Mouse (Mus musculus) C2C12 (cell line): ENCODE measurements around the gene Celf6. TPM values are rescaled to one million over a fixed set of nuclear protein-coding genes. Genes with fewer than 3 reads are reported as not detected.

Experiments used
- H3K27me3 ChIP-seq: one replicate; pipeline ENCODE4 v1.6.1; 2011; ENCODE audit not compliant: control insufficient read depth, insufficient read depth, insufficient read length
- H3K36me3 ChIP-seq: one replicate; pipeline ENCODE4 v1.6.1; 2011; ENCODE audit not compliant: control insufficient read depth, insufficient read depth
- H3K4me3 ChIP-seq: one replicate; pipeline ENCODE4 v1.5.1; 2011; ENCODE audit warnings: mild to moderate bottlenecking, control low read depth; ENCODE audit not compliant: poor library complexity, insufficient read depth, severe bottlenecking
- H3K79me2 ChIP-seq: one replicate; pipeline ENCODE4 v1.6.1; 2011; ENCODE audit not compliant: control insufficient read depth, insufficient read depth
- H3K79me3 ChIP-seq: one replicate; pipeline ENCODE4 v1.6.1; 2011; ENCODE audit warnings: low read depth, control low read depth
- H3ac ChIP-seq: one replicate; pipeline ENCODE3; 2011; ENCODE audit warnings: low read depth; ENCODE audit not compliant: control insufficient read depth, insufficient read length
- CEBPB ChIP-seq: IDR thresholded peaks from one replicate; pipeline ENCODE4 v1.6.1; 2011; ENCODE audit warnings: low read depth, mild to moderate bottlenecking, control low read depth, moderate library complexity
- CTCF ChIP-seq: IDR thresholded peaks from one replicate; pipeline ENCODE4 v1.5.1; 2011; ENCODE audit not compliant: control insufficient read depth, insufficient read depth, insufficient read length
- FOSL1 ChIP-seq: IDR thresholded peaks from one replicate; pipeline ENCODE4 v1.8.0; 2011; ENCODE audit warnings: mild to moderate bottlenecking, low read length; ENCODE audit not compliant: poor library complexity, insufficient read depth, severe bottlenecking
- MAX ChIP-seq: IDR thresholded peaks from one replicate; pipeline ENCODE4 v1.6.1; 2011; ENCODE audit warnings: mild to moderate bottlenecking, control low read depth
- MYOD1 ChIP-seq: IDR thresholded peaks from one replicate; pipeline ENCODE4 v1.6.1; 2011; ENCODE audit warnings: low read depth; ENCODE audit not compliant: control insufficient read depth, insufficient read length
- MYOG ChIP-seq: IDR thresholded peaks from one replicate; pipeline ENCODE4 v1.6.1; 2011; ENCODE audit not compliant: control insufficient read depth, insufficient read length; ENCODE audit errors: extremely low read depth
- USF1 ChIP-seq: IDR thresholded peaks from one replicate; pipeline ENCODE4 v1.6.1; 2011; ENCODE audit warnings: low read depth, mild to moderate bottlenecking, control low read depth, moderate library complexity
- polyA plus RNA-seq: library from polyadenylated mRNA; unstranded; fragments of >200 nt; fragmentation: generic; extraction: Trizol; gene quantifications from one replicate; pipeline ENCODE4 v1.2.1, GENCODE M21; 2012; ENCODE audit warnings: missing spikeins

Gene Celf6
- polyA plus RNA-seq, 1 experiment: 0.13 TPM

DNA sequence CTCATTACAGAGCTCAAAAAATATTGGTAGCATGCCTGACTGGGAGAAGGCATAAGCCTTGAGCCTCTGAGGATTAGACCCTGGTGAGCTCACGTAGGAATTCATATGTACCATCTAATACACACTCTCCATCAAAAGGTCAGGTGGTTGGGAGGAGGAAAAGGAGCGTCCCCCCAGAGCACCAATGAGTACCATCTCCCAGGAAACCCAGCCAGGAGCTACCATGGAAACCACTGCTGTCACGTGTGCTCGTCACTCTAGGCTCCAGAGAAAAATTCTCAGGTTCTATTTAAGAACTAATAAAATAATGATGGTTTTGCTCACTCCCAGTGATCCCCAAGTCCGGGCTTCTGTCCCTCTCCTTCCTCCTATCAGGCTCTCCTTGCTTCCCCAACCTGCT, 10.5 kb downstream of the Celf6 start:
- peaks cover 3% of the 10 kb centered on the region for H3K27me3 ChIP-seq
- H3K79me3 ChIP-seq: no peaks in the 10 kb centered on the region
- no peaks in the 10 kb centered on the region for H3K36me3 ChIP-seq
- H3ac ChIP-seq: no peak overlapping the region
- no peaks in the 10 kb centered on the region for H3K79me2 ChIP-seq
- H3K4me3 ChIP-seq: no peak overlapping the region
- TF ChIP-seq CEBPB: no peak
- no peak for TF ChIP-seq MYOG
- no peak for TF ChIP-seq MYOD1

DNA sequence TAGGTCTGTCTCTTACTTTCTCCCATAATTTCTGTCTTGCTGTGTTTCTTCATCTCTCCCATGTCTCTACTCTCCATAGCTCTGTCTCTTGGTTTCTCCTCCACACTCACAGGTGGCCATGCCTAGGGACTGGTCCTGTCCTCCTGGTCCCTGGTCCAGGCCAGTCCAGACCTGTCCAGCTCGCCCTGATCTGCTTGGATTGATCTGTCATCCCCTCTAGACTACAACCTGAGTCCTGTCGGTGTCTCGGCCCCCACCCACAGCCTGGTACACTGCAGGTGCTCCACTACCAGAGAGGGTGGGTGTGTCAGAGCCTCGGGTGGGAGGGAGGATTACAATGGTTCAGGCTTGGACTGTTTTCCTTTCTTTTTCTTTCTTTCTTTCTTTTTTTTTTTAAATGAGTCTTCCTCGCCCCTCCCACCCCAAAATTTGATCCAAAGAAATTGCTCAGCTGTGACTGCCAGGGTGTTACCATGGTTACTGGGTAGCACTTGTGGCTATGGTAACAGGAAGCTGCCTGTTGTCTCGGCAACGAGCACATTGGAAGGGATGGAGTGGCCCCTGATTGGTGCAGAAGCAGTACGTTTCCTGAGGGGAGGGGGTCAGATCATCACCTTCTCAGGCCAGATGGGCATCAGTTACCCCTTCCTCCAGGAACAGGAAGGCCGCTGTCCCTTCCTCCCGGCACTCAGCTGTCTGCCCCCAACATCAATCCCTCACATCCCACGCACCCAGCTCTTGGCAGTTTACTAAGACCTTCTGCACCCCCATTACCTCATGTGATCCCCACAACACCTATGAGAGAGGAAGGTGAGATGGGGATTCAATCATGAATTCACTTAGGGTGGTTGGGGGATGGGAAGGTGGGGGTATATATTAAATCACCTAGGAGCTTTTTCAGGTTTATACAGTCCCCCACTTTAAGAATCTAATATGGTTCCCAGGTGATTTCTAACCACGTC, 11.3 kb downstream of the Celf6 start:
- H3K79me2 ChIP-seq: no peaks in the 10 kb centered on the region
- H3K27me3 ChIP-seq: no peaks in the 10 kb centered on the region
- no peak overlapping the region for H3K4me3 ChIP-seq
- no peaks in the 10 kb centered on the region for H3K79me3 ChIP-seq
- H3ac ChIP-seq: no peak overlapping the region
- no peaks in the 10 kb centered on the region for H3K36me3 ChIP-seq
- no peak for TF ChIP-seq CTCF
- no peak for TF ChIP-seq FOSL1
- no peak for TF ChIP-seq CEBPB
- no peak for TF ChIP-seq USF1
- no peak for TF ChIP-seq MAX
- TF ChIP-seq MYOG: no peak
- no peak for TF ChIP-seq MYOD1

DNA sequence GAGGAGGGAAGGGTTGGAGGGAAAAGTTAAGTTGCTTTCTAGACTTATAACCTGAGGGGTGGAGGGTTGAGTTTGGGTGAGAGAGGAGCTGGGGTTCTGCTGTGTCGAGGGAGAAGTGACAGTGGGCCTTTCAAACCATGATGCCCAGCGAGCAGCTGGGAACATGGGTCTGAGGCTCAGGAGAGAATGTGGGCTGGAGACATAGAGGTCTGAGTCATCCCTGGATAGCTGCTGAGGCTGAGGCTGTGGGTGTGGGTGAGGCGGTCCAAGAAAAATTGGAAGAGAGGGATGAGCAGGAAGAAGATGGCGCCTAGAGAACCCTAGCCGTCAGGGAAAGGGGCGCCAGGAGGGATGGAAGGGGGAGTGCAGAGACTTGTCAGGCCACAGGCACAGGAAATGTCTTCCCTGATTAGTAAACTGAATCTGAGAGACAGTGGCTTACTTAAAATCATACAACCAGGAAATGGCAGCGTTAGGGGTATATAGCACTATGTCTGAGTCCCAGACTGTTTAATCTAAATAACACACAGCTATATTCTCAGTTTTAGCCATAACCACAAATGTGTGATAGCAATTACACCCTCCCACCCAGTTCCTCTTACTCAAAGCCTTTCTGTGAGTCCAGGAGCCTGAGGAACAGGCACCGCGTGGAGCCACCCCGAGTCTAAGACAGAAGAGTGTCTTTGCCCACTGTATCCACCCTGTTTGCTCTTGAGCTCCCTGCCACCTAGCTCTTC, 12.2 kb downstream of the Celf6 start:
- no peaks in the 10 kb centered on the region for H3K79me2 ChIP-seq
- no peaks in the 10 kb centered on the region for H3K27me3 ChIP-seq
- TF ChIP-seq MYOD1: peak; percentile 77
- no peak for TF ChIP-seq MYOG
- TF ChIP-seq USF1: no peak
- TF ChIP-seq CEBPB: no peak
- H3ac ChIP-seq: no peak overlapping the region
- H3K36me3 ChIP-seq: no peaks in the 10 kb centered on the region
- no peak overlapping the region for H3K4me3 ChIP-seq
- no peaks in the 10 kb centered on the region for H3K79me3 ChIP-seq

DNA sequence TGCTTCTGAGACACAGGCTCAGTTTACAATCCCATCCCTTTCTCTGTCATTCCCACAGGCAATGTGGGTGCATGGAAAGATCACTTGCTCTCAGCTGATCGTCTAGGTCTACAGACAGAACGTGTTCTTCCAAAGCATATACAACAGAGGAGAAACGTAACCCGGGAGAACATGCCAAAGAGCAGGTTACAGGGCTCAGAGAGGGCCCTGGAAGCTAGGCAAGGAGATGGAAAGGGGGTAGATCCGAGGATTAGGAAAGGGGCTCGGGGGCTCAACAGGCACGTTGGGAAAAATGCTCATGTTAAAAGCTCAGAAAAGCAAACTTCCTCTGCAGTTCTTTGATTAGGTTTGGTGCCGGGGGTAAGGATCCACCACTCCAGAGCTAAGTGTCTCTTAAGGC, 23.9 kb downstream of the Celf6 start:
- peaks cover 46% of the 10 kb centered on the region for H3K27me3 ChIP-seq
- H3K4me3 ChIP-seq: no peak overlapping the region
- H3K36me3 ChIP-seq: no peaks in the 10 kb centered on the region
- H3ac ChIP-seq: no peak overlapping the region
- no peaks in the 10 kb centered on the region for H3K79me3 ChIP-seq
- TF ChIP-seq USF1: no peak
- no peak for TF ChIP-seq MAX
- no peak for TF ChIP-seq MYOG
- no peak for TF ChIP-seq CEBPB
- TF ChIP-seq CTCF: no peak
- no peak for TF ChIP-seq FOSL1
- no peak for TF ChIP-seq MYOD1
- no peaks in the 10 kb centered on the region for H3K79me2 ChIP-seq

DNA sequence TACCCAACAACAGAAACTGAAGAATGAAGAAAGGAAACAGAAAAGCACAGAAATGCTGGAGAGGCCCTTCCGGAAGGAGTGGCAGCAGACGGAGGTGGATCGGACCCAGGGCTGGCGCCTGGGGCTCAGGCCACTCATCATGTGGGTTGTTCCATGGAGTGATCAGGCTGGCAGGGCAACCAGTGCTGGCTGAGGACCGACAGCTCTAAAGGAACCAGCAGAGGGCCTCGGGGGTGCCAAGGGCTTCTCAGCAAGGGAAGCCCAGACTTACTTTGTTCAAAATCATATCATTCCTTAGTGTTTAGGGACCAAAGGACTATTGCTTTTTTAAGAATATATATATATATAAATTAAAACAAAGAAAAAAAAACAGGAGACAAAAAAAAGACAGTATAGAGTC, 28.2 kb downstream of the Celf6 start:
- TF ChIP-seq MAX: no peak
- TF ChIP-seq CEBPB: no peak
- no peak for TF ChIP-seq USF1
- TF ChIP-seq MYOG: no peak
- TF ChIP-seq MYOD1: no peak
- no peak for TF ChIP-seq CTCF
- TF ChIP-seq FOSL1: no peak
- H3ac ChIP-seq: no peak overlapping the region
- no peaks in the 10 kb centered on the region for H3K79me2 ChIP-seq
- H3K36me3 ChIP-seq: no peaks in the 10 kb centered on the region
- no peaks in the 10 kb centered on the region for H3K79me3 ChIP-seq
- no peak overlapping the region for H3K4me3 ChIP-seq
- peaks cover 42% of the 10 kb centered on the region for H3K27me3 ChIP-seq
